Mouse (Mus musculus) forebrain, embryonic 11.5 days (tissue): ENCODE data around the gene Gtf2ird2. TPM values are rescaled to one million over a fixed set of nuclear protein-coding genes. Genes with fewer than 3 reads are reported as not detected.

Experiments
- ATAC-seq: fragments of 200-750 bp; cut with Nextera tagmentation; replicated peaks from 2 replicates; pipeline ENCODE4 v1.8.0; 2017; ENCODE audit warnings: moderate TSS enrichment; ENCODE audit not compliant: low FRiP score
- DNase-seq: peaks from one replicate; pipeline ENCODE4 v3.0.0-alpha.2; 2017; ENCODE audit warnings: low spot score
- H3K27ac ChIP-seq: fragments of 300-500 bp; sonication (generic); 2 replicates; pipeline ENCODE4 v1.5.1; 2014; ENCODE audit warnings: low read depth, low read length
- H3K27me3 ChIP-seq: fragments of 300-500 bp; sonication (generic); 2 replicates; pipeline ENCODE4 v1.6.1; 2014; ENCODE audit warnings: mild to moderate bottlenecking, low read length, mixed read lengths; ENCODE audit not compliant: control insufficient read depth, insufficient read depth
- H3K36me3 ChIP-seq: fragments of 300-500 bp; sonication (generic); 2 replicates; pipeline ENCODE4 v1.6.1; 2014; ENCODE audit warnings: mild to moderate bottlenecking, low read length, moderate library complexity, mixed read lengths; ENCODE audit not compliant: control insufficient read depth, insufficient read depth
- H3K4me1 ChIP-seq: fragments of 300-500 bp; sonication (generic); replicated peaks from 2 replicates; pipeline ENCODE4 v1.6.1; 2014; ENCODE audit warnings: low read length, mixed read lengths; ENCODE audit not compliant: control insufficient read depth, insufficient read depth
- H3K4me2 ChIP-seq: fragments of 300-500 bp; sonication (generic); 2 replicates; pipeline ENCODE4 v1.6.1; 2014; ENCODE audit warnings: low read depth, mild to moderate bottlenecking, low read length, moderate library complexity, mixed read lengths; ENCODE audit not compliant: severe bottlenecking
- H3K4me3 ChIP-seq: fragments of 300-500 bp; sonication (generic); 2 replicates; pipeline ENCODE4 v1.5.1; 2014; ENCODE audit warnings: low read depth, low read length
- H3K9ac ChIP-seq: fragments of 300-500 bp; sonication (generic); 2 replicates; pipeline ENCODE4 v1.6.1; 2014; ENCODE audit warnings: low read length
- H3K9me3 ChIP-seq: fragments of 300-500 bp; sonication (generic); 2 replicates; pipeline ENCODE4 v1.6.1; 2016; ENCODE audit warnings: low read length, mixed read lengths; ENCODE audit not compliant: control insufficient read depth
- WGBS: fragments of 180-500 bp; shearing (Covaris S2); extraction: QIAGEN DNeasy Blood & Tissue Kit; methylation state at CpG from one replicate; pipeline ENCODE4 v1.1.7; 2014; 5-methylcytosine and 5-hydroxymethylcytosine counted together
- polyA plus RNA-seq: library from polyadenylated mRNA; unstranded; fragments of >200 nt; fragmentation: Nextera tagmentation; extraction: Ambion mirVana; gene quantifications from 2 replicates; pipeline ENCODE4 v1.2.1, GENCODE M21; 2014

Gene Gtf2ird2
- polyA plus RNA-seq, 1 experiment from 2014 or later = 9.8 TPM

DNA sequence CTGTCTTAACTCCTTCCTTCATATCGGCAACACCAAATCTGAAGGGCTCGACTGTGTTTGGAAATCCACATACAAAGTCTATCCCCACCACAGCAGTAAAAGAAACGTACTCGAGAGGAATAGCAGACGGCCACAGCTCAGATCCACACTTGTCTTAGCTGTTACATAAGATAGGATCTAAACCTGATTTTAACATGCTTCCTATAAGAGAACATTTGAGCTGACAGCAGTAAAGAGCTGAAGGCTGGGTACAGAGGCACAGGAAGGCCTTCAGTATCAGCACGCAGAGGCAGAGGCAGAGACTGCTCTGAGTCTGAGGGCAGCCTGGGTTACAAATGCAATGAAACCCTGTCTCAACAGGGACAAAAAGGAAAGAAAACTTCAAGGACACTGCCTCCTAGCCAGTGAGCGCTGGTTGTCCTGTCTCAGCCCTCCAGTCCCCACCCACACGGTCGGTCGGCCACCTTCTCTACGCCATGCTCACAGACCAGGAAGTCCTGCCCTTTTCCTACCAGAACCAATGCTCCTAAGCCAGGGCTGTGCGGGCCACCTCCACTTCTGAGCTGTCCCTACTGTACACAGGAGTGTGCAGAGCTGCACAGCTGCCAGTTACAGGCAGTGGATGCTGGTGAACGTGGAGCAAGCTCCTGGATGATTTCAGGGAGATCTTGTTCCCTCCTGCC lies 73.7 kb downstream of the Gtf2ird2 start:
- Histone ChIP-seq H3K27ac (no peak overlapping the region), H3K27me3 (no peaks in the 10 kb centered on the region), H3K36me3 (peaks cover 44% of the 10 kb centered on the region), H3K4me3 (no peak overlapping the region), H3K9ac (no peak overlapping the region), H3K9me3 (no peaks in the 10 kb centered on the region), H3K4me2 (no peak overlapping the region), H3K4me1 (no peaks in the 10 kb centered on the region)
- WGBS = 91% methylated on average over 13 of the region's 13 CpGs
- no peak for ATAC-seq
- no peak for DNase-seq

DNA sequence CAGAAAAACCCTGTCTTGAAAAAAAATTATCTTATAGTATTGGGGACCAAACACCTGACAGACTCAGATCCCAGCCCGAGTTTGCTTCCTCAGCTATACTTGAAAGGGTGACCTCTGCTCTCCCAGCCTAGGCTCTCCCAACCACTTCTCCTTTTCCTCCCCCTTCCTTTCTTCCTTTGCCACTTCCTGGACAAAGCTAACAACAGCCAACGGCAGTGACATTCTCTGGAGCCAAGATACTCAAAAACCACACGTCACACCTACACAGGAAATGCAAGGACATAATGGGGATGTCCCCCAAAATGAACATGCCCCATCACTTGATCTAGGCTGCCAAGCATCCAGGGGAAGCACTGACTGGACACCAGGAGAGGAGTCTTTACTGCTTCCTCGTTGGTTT lies 74.6 kb downstream of the Gtf2ird2 start:
- no peaks in the 10 kb centered on the region for H3K27me3 ChIP-seq
- no peak overlapping the region for H3K9ac ChIP-seq
- ATAC-seq (no peak), DNase-seq (no peak)
- WGBS = 81% methylated on average over 4 of the region's 4 CpGs
- no peaks in the 10 kb centered on the region for H3K9me3 ChIP-seq
- no peak overlapping the region for H3K27ac ChIP-seq
- no peaks in the 10 kb centered on the region for H3K4me1 ChIP-seq
- H3K4me3 ChIP-seq = no peak overlapping the region
- H3K36me3 ChIP-seq = peaks cover 45% of the 10 kb centered on the region
- no peak overlapping the region for H3K4me2 ChIP-seq

DNA sequence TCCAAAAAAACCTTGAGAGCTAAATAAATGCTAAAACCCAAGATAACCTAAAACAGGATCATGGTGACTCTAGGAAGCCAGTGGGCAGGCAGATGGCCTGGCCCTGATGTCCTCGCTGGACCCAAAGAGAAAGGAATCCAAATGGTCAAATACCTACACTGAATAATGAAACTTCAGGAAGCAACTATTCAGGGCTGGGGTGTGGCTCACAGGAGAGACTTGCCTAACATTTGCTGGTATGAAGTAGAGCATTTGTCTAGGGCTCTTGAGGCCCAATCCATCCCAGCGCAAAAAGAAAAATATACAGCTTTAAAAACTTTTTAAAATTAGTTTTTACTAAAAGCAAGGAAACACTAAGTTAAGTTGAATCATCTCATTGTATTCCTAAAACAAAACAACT lies 75.1 kb downstream of the Gtf2ird2 start:
- no peak overlapping the region for H3K9ac ChIP-seq
- H3K27ac ChIP-seq = no peak overlapping the region
- H3K4me1 ChIP-seq = no peaks in the 10 kb centered on the region
- H3K36me3 ChIP-seq = peaks cover 44% of the 10 kb centered on the region
- H3K9me3 ChIP-seq = no peaks in the 10 kb centered on the region
- no peak overlapping the region for H3K4me3 ChIP-seq
- no peaks in the 10 kb centered on the region for H3K27me3 ChIP-seq
- ATAC-seq (no peak), DNase-seq (no peak)
- H3K4me2 ChIP-seq = no peak overlapping the region
- 93% methylated on average over 2 of the region's 2 CpGs for WGBS

DNA sequence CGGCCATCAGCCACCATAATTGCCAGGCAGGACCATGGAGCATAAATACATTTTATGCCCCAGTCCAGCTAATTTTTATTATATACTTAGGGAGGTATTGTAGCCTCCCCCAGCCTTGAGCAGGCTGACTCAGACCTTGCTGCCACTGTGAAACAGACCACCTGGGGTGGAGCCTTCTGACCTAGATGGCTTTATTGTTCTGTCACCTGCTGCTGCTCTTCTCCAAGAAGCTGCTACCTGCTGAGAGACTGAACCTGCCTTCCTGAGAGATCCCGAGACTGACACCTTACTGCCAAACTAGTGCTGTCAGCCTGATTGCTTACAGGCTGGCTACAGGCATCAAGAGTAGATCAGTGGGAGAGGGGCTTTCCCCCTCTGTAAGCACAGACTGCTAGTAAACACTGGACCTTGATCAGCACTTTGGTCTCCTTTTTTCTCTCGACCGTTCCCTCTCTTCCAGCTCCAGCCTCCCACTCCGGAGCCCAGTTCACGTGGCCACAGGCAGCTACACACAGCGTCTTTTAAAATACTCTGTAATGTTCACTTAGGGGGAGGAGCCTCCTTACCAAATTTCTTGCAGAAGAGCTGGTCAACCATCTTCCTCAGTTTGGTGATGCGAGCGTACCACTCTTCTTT lies 76.3 kb downstream of the Gtf2ird2 start:
- peaks cover 40% of the 10 kb centered on the region for H3K36me3 ChIP-seq
- H3K27ac ChIP-seq = no peak overlapping the region
- WGBS = 96% methylated on average over 9 of the region's 9 CpGs

DNA sequence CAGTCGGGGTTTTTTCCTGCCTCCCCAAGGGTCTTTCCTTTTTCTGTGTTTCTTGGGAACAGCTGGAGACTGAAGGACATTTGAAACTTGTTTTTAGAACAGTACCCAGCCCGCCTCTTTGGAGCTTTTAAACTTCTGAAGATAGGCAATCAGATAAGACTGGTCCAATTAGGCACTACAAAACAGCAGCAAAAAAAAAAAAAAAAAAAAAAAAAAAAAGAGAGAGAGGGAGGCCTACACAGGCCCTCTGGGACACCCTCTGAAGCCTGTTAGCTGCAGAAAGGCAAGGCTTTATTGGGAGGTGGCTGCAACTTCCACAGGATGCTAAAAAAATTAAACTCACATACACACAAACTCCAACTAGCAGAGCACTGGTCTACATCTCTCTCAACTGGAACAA lies 82.1 kb downstream of the Gtf2ird2 start:
- no peak overlapping the region for H3K4me3 ChIP-seq
- DNase-seq (no peak), ATAC-seq (no peak)
- 88% methylated on average over 2 of the region's 2 CpGs for WGBS
- no peak overlapping the region for H3K27ac ChIP-seq
- H3K36me3 ChIP-seq = peaks cover 32% of the 10 kb centered on the region
- no peak overlapping the region for H3K4me2 ChIP-seq
- no peaks in the 10 kb centered on the region for H3K9me3 ChIP-seq
- no peaks in the 10 kb centered on the region for H3K27me3 ChIP-seq
- H3K4me1 ChIP-seq = no peaks in the 10 kb centered on the region
- H3K9ac ChIP-seq = no peak overlapping the region

More for the DNA sequence above, 76.3 kb downstream of the Gtf2ird2 start:
- H3K27me3 ChIP-seq = no peaks in the 10 kb centered on the region
- no peak overlapping the region for H3K4me2 ChIP-seq
- no peaks in the 10 kb centered on the region for H3K9me3 ChIP-seq
- H3K9ac ChIP-seq = no peak overlapping the region
- ATAC-seq (no peak), DNase-seq (no peak)
- H3K4me3 ChIP-seq = no peak overlapping the region
- H3K4me1 ChIP-seq = no peaks in the 10 kb centered on the region

DNA sequence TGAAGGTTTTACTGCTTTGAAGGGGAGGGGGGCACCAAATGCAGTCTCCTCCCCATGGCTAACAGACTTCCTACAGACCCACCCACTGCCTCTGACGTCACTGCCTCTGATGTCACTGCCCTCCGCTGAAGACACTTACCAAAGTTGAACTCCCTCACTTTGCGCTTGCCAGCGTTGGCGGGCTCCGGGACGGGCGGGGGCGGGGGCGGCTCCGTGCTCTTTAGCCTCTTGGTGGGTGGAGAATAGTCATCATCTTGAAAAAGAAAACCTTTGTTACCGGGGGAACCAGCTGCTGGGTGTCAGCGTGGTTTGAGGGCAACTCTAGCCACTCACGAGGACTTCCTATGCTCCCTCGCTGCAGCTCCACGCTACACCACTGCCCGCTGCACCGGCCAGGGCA lies 82.6 kb downstream of the Gtf2ird2 start:
- H3K36me3 ChIP-seq = peaks cover 28% of the 10 kb centered on the region
- no peaks in the 10 kb centered on the region for H3K4me1 ChIP-seq
- H3K4me2 ChIP-seq = no peak overlapping the region
- 92% methylated on average over 18 of the region's 18 CpGs for WGBS
- ATAC-seq (no peak), DNase-seq (no peak)
- H3K9me3 ChIP-seq = no peaks in the 10 kb centered on the region
- no peak overlapping the region for H3K9ac ChIP-seq
- no peak overlapping the region for H3K4me3 ChIP-seq
- H3K27ac ChIP-seq = no peak overlapping the region
- H3K27me3 ChIP-seq = no peaks in the 10 kb centered on the region

DNA sequence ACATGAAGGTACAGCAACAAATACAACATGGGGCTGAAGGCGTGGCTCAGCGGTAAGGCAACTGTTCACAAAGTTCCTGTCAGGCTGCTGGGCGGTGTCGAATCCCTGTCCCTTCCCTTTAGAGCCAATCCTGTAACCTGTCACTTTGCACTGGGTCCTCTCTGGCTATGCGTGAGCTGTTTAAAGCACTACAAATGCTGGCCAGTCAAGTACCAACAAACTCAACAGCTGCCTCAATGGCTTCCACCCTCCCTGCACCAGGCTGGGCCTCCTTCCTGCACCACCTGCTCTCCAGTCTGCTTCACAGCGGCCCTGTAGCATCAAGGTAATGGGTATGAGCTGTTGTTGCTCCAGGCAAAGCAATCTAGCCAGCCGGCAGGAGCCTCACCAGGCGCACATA lies 84.9 kb downstream of the Gtf2ird2 start:
- H3K9me3 ChIP-seq = no peaks in the 10 kb centered on the region
- peaks cover 24% of the 10 kb centered on the region for H3K36me3 ChIP-seq
- no peak overlapping the region for H3K27ac ChIP-seq
- no peak overlapping the region for H3K4me2 ChIP-seq
- H3K4me1 ChIP-seq = no peaks in the 10 kb centered on the region
- H3K4me3 ChIP-seq = no peak overlapping the region
- H3K27me3 ChIP-seq = no peaks in the 10 kb centered on the region
- DNase-seq = no peak
- no peak overlapping the region for H3K9ac ChIP-seq
- no peak for ATAC-seq
- 98% methylated on average over 8 of the region's 8 CpGs for WGBS

DNA sequence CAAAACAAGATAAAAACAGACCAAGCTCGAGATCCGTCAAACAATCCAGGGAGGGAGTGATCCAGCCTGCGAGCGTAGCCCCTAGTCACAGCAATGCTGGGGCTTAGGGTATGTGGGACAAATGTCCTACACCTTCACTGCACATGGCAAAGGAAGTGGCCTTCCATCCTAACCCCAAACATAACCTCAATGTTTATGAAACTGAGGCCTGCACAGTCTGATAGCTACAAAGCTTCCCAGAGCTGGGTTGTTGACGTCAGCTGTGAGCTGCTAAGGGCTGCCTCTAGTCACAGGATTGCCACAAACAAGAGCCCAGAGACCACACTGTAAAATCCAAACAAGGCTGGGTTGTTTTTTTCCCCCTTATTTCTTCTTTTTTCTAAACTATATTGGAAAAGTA lies 85.9 kb downstream of the Gtf2ird2 start:
- Histone ChIP-seq H3K4me2 (no peak overlapping the region), H3K27ac (no peak overlapping the region), H3K4me1 (no peaks in the 10 kb centered on the region), H3K36me3 (peaks cover 17% of the 10 kb centered on the region), H3K9ac (no peak overlapping the region), H3K9me3 (no peaks in the 10 kb centered on the region), H3K4me3 (no peak overlapping the region), H3K27me3 (no peaks in the 10 kb centered on the region)
- no peak for DNase-seq
- ATAC-seq = no peak
- 93% methylated on average over 5 of the region's 5 CpGs for WGBS

DNA sequence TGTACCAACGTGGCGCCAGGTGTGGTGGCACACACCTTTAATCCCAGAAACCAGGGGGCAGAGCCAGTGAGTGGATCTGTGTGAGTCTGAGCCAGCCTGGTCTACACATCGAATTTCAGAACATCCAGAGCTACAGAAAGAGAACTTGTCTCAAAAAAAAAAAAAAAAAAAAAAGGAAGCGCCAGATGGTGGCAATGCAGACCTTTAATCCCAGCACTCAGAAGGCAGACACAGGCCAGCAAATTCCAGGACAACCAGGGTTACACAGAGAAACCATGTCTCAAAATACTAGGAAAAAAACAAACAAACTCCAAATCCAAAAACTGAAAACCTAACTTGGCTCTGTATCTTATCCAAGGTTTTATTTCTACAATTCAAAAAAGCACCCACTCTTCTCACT lies 86.7 kb downstream of the Gtf2ird2 start:
- no peak overlapping the region for H3K9ac ChIP-seq
- H3K4me1 ChIP-seq = no peaks in the 10 kb centered on the region
- H3K9me3 ChIP-seq = no peaks in the 10 kb centered on the region
- DNase-seq (no peak), ATAC-seq (no peak)
- no peaks in the 10 kb centered on the region for H3K27me3 ChIP-seq
- peaks cover 21% of the 10 kb centered on the region for H3K36me3 ChIP-seq
- no peak overlapping the region for H3K4me2 ChIP-seq
- no peak overlapping the region for H3K27ac ChIP-seq
- no peak overlapping the region for H3K4me3 ChIP-seq
- 95% methylated on average over 4 of the region's 4 CpGs for WGBS
